Mouse (Mus musculus) heart, embryonic 14.5 days (tissue): Measurements from ENCODE around the gene Slc15a4. TPM values are rescaled to one million over a fixed set of nuclear protein-coding genes. Genes with fewer than 3 reads are reported as not detected.

Experiments
- ATAC-seq: fragments of 200-750 bp; cut with Nextera tagmentation; 2 replicates; pipeline ENCODE4 v1.8.0; 2017; ENCODE audit warnings: low read depth, moderate TSS enrichment; ENCODE audit not compliant: insufficient number of reproducible peaks, insufficient read depth, low FRiP score
- H3K27ac ChIP-seq, 2 experiments: fragments of 200-500 bp in 1 of 2; fragments of 300-500 bp in 1 of 2; sonication (generic) in 1 of 2; replicated peaks in 1 of 2; 2 replicates each; pipeline ENCODE4 v1.5.1; 2012 to 2014; ENCODE audit warnings: low read depth in 2 of 2, low read length in 2 of 2, control low read depth in 1 of 2, mild to moderate bottlenecking in 1 of 2, mixed read lengths in 1 of 2; ENCODE audit not compliant: control insufficient read depth in 1 of 2, insufficient read depth in 1 of 2
- H3K27me3 ChIP-seq: fragments of 300-500 bp; sonication (generic); 2 replicates; pipeline ENCODE4 v1.6.1; 2014; ENCODE audit warnings: mild to moderate bottlenecking, low read length, control low read depth; ENCODE audit not compliant: control insufficient read depth, insufficient read depth
- H3K36me3 ChIP-seq: fragments of 300-500 bp; sonication (generic); 2 replicates; pipeline ENCODE4 v1.6.1; 2014; ENCODE audit warnings: mild to moderate bottlenecking, control low read depth, low read length, mixed read lengths; ENCODE audit not compliant: control insufficient read depth, insufficient read depth
- H3K4me1 ChIP-seq, 2 experiments: fragments of 200-500 bp in 1 of 2; fragments of 300-500 bp in 1 of 2; sonication (generic) in 1 of 2; 2 replicates each; pipeline ENCODE4 v1.6.1; 2012 to 2014; ENCODE audit warnings: low read length in 2 of 2, control low read depth in 1 of 2, mixed read lengths in 1 of 2; ENCODE audit not compliant: control insufficient read depth in 2 of 2, insufficient read depth in 2 of 2
- H3K4me2 ChIP-seq: fragments of 300-500 bp; sonication (generic); 2 replicates; pipeline ENCODE4 v1.6.1; 2014; ENCODE audit warnings: mild to moderate bottlenecking, low read length
- H3K4me3 ChIP-seq, 2 experiments: fragments of 200-500 bp in 1 of 2; fragments of 300-500 bp in 1 of 2; sonication (generic) in 1 of 2; 2 replicates each; pipeline ENCODE4 v1.5.1; 2012 to 2014; ENCODE audit warnings: low read length in 2 of 2, mild to moderate bottlenecking in 2 of 2, control low read depth in 1 of 2, low read depth in 1 of 2, moderate library complexity in 1 of 2; ENCODE audit not compliant: control insufficient read depth in 1 of 2, insufficient read depth in 1 of 2
- H3K9ac ChIP-seq: fragments of 300-500 bp; sonication (generic); 2 replicates; pipeline ENCODE4 v1.6.1; 2014; ENCODE audit warnings: mild to moderate bottlenecking, low read length
- H3K9me3 ChIP-seq: fragments of 300-500 bp; sonication (generic); 2 replicates; pipeline ENCODE4 v1.6.1; 2016; ENCODE audit warnings: low read length, control low read depth; ENCODE audit not compliant: control insufficient read depth
- WGBS: fragments of 180-500 bp; shearing (Covaris S2); extraction: QIAGEN DNeasy Blood & Tissue Kit; methylation state at CpG from one replicate; pipeline ENCODE4 v1.1.7; 2014; 5-methylcytosine and 5-hydroxymethylcytosine counted together
- polyA plus RNA-seq: library from polyadenylated mRNA; unstranded; fragments of >200 nt; fragmentation: Nextera tagmentation; extraction: Ambion mirVana; gene quantifications from 2 replicates; pipeline ENCODE4 v1.2.1, GENCODE M21; 2014

The Slc15a4 gene
- polyA plus RNA-seq, 1 experiment from 2014 or later, result 14.2 TPM

DNA sequence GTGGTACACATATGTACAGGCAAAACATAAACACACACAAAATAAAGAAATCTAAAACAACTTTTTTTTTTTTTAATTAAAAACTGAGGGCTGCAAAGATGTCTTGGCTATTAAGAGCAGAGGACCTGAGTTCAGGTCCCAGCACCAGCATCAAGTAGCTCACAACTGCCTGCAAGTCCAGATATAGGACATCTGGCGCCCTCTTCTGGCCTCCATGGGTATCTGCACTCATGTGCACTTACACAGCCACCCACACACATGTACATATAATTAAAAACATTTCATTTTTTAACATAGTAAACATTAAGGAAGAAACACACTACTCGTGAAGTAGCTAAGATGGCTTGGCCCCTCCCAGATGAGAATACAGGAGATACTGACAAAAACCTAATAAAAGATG, 25.6 kb upstream of the Slc15a4 start:
- no peak for ATAC-seq
- peaks cover 8% of the 10 kb centered on the region for H3K9me3 ChIP-seq
- H3K9ac ChIP-seq, result no peak overlapping the region
- no peak overlapping the region for H3K27ac ChIP-seq
- H3K4me1 ChIP-seq, result no peaks in the 10 kb centered on the region
- H3K4me3 ChIP-seq, result no peak overlapping the region
- H3K27me3 ChIP-seq, result no peaks in the 10 kb centered on the region
- no peaks in the 10 kb centered on the region for H3K36me3 ChIP-seq
- no peak overlapping the region for H3K4me2 ChIP-seq
- 68% methylated on average over 2 of the region's 2 CpGs for WGBS

- H3K4me2 ChIP-seq, result no peak overlapping the region
- no peaks in the 10 kb centered on the region for H3K4me1 ChIP-seq
- peaks cover 4% of the 10 kb centered on the region; the same call in 1 of the 2 replicates for H3K9me3 ChIP-seq
- no peak overlapping the region for H3K27ac ChIP-seq
- no peak overlapping the region for H3K9ac ChIP-seq
- H3K36me3 ChIP-seq, result no peaks in the 10 kb centered on the region
- ATAC-seq, result no peak
- no peaks in the 10 kb centered on the region for H3K27me3 ChIP-seq
- H3K4me3 ChIP-seq, result no peak overlapping the region
Observed at GRCm38 (mm10) chr5:127649077-127649476, 16.4 kb upstream of the Slc15a4 start.

DNA sequence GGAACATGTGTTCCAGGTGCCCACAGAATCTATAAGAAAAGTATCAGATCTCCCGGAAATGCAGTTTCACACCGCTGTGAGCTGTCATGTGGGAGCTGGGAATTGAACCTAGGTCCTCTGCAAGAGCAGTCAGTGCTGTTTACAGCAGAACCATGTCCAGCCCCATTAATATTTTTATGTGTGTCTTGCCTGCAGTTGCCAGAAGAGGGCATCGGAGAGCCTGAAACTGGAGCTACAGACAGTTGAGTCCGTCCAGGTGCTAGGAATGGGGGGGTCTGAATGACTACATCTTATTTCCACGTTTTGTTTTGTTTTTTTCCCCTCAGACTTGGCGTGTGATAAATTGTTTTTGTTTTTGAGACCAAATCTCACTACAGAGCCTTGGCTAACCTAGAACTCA, 15.3 kb upstream of the Slc15a4 start:
- H3K27me3 ChIP-seq, result no peaks in the 10 kb centered on the region

DNA sequence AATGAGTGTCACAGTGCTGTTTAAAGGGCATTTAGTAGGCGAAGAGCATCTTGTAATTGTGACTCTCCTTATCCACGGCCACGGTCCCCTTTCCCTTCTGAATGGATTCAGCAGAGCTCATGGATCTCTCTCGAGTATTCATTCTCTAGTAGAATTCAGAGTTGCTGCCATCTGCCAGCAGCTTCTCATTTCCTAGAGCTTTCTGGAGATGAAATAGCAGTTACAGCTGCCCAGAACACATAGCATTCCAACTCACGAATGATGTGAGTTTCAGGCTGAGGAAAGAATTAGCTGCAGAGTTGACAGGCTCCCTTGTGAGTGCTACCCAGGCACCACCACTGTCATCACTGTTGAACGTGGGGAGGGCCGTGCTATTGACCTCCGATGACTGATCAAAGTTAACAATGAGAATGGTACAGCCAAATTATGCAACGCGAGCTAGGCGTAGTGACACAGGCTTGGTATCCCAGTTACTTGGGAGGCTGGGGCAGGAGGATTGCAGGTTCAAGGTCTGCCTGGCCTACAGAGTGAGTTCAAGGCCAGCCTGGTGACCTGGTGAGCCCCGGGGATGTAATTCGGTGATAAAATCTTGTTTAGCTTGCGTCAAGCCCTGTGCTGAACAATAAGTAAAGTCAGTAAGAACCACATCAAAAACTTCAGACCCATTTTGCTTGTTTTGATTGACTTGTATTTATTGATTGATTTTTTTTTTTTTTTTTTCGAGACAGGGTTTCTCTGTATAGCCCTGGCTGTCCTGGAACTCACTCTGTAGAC, 8.7 kb upstream of the Slc15a4 start:
- ATAC-seq, result no peak
- no peaks in the 10 kb centered on the region for H3K27me3 ChIP-seq
- whole genome bisulfite sequencing, result 84% methylated on average over 15 of the region's 15 CpGs
- no peak overlapping the region for H3K27ac ChIP-seq
- no peaks in the 10 kb centered on the region for H3K4me1 ChIP-seq
- no peak overlapping the region for H3K9ac ChIP-seq
- no peaks in the 10 kb centered on the region for H3K36me3 ChIP-seq
- H3K4me2 ChIP-seq, result no peak overlapping the region
- H3K9me3 ChIP-seq, result peaks cover 14% of the 10 kb centered on the region; the same call in 1 of the 2 replicates
- H3K4me3 ChIP-seq, result no peak overlapping the region

More for the DNA sequence above, 15.3 kb upstream of the Slc15a4 start:
- peaks cover 7% of the 10 kb centered on the region; the same call in 1 of the 2 replicates for H3K9me3 ChIP-seq
- WGBS, result 68% methylated on average over 6 of the region's 6 CpGs
- no peak for ATAC-seq
- H3K36me3 ChIP-seq, result no peaks in the 10 kb centered on the region
- no peak overlapping the region for H3K27ac ChIP-seq
- H3K9ac ChIP-seq, result no peak overlapping the region
- H3K4me2 ChIP-seq, result no peak overlapping the region
- H3K4me3 ChIP-seq, result no peak overlapping the region
- H3K4me1 ChIP-seq, result no peaks in the 10 kb centered on the region

GRCm38 (mm10) chr5:127640359-127640758, 7.7 kb upstream of the Slc15a4 start:
- Histone ChIP-seq H3K9ac (no peak overlapping the region), H3K36me3 (no peaks in the 10 kb centered on the region), H3K9me3 (peaks cover 14% of the 10 kb centered on the region; the same call in 1 of the 2 replicates), H3K4me1 (no peaks in the 10 kb centered on the region), H3K27ac (no peak overlapping the region), H3K4me2 (no peak overlapping the region), H3K27me3 (no peaks in the 10 kb centered on the region), H3K4me3 (no peak overlapping the region)
- no peak for ATAC-seq
- 83% methylated on average over 3 of the region's 3 CpGs for WGBS

- Histone ChIP-seq H3K4me3 (no peak overlapping the region), H3K27ac (no peak overlapping the region), H3K4me1 (no peaks in the 10 kb centered on the region), H3K36me3 (no peaks in the 10 kb centered on the region), H3K9ac (no peak overlapping the region), H3K4me2 (no peak overlapping the region), H3K27me3 (no peaks in the 10 kb centered on the region), H3K9me3 (peaks cover 14% of the 10 kb centered on the region; the same call in 1 of the 2 replicates)
- WGBS, result 87% methylated on average over 13 of the region's 13 CpGs
- ATAC-seq, result no peak
Observed at GRCm38 (mm10) chr5:127639635-127640034, 6.9 kb upstream of the Slc15a4 start.

DNA sequence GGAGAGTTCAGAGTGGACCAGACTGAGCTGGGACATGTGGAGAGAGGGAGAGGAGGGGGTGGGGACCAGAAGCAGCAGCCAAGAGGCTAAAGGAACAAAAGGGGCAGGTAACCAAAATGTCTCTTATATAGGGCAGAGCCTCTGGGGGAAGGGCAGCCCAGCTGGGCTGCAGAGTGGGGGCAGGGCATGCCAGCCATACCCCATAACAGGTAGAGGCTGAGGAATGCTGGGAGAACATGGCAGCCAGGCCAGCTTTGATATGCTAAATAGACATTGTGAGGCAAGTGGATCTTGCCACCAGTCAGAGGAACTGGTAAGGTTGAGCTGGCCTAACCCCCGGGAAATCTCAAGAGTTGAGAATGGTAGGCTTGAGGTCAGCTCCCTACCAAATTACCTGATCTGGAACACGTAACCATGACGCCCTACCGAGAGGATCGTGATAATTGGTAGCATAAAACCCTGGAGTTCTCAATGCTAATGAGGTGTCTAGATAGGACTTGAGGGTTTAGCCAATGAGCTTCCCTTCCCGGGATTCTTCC, 6.4 kb upstream of the Slc15a4 start:
- Histone ChIP-seq H3K4me2 (no peak overlapping the region), H3K36me3 (no peaks in the 10 kb centered on the region), H3K27me3 (no peaks in the 10 kb centered on the region), H3K4me1 (no peaks in the 10 kb centered on the region), H3K4me3 (no peak overlapping the region), H3K27ac (no peak overlapping the region), H3K9ac (no peak overlapping the region), H3K9me3 (peaks cover 14% of the 10 kb centered on the region; the same call in 1 of the 2 replicates)
- ATAC-seq, result no peak
- whole genome bisulfite sequencing, result 73% methylated on average over 6 of the region's 6 CpGs
